Mouse (Mus musculus): ENCODE data around the gene Zc3h10.
"Not testable (repeated sequence)": the region's sequence is repeated elsewhere in the genome, so short reads cannot be mapped to it uniquely, and the experiment has no call there.

Zc3h10 gene

GRCm38 (mm10) chr10:128555567-128555966, 8.0 kb upstream of the Zc3h10 start:
- not testable (repeated sequence) for DNase-seq (ENCODE audit: extremely low spot score, low spot score)

- DNase-seq (ENCODE audit: extremely low spot score, low spot score), result not testable (repeated sequence)
Measured at GRCm38 (mm10) chr10:128550144-128550823, 2.7 kb upstream of the Zc3h10 start.

GRCm38 (mm10) chr10:128549682-128550057, 2.1 kb upstream of the Zc3h10 start:
- not testable (repeated sequence) for DNase-seq (ENCODE audit: extremely low spot score, low spot score)

GRCm38 (mm10) chr10:128548947-128549681, 1.5 kb upstream of the Zc3h10 start, which contains the start of gene Rpl41:
Gene Rpl41, minus strand, starts transcription at chr10:128549305.
- peak; percentile 93 for DNase-seq (ENCODE audit: extremely low spot score, low spot score)

GRCm38 (mm10) chr10:128548051-128548791, 647 bp upstream of the Zc3h10 start:
- DNase-seq (ENCODE audit: extremely low spot score, low spot score), result peak; percentile 29

GRCm38 (mm10) chr10:128546787-128547186, 787 bp downstream of the Zc3h10 start:
- no peak for DNase-seq (ENCODE audit: extremely low spot score, low spot score)

- DNase-seq (ENCODE audit: extremely low spot score, low spot score), result no peak
Measured at GRCm38 (mm10) chr10:128546361-128546760, 1.2 kb downstream of the Zc3h10 start.

GRCm38 (mm10) chr10:128545570-128545898, 2.0 kb downstream of the Zc3h10 start:
- no peak for DNase-seq (ENCODE audit: extremely low spot score, low spot score)

- no peak for DNase-seq (ENCODE audit: extremely low spot score, low spot score)
Measured at GRCm38 (mm10) chr10:128544674-128545569, 2.7 kb downstream of the Zc3h10 start.

GRCm38 (mm10) chr10:128544151-128544657, 3.4 kb downstream of the Zc3h10 start:
- no peak for DNase-seq (ENCODE audit: extremely low spot score, low spot score)

- no peak for DNase-seq (ENCODE audit: extremely low spot score, low spot score)
Measured at GRCm38 (mm10) chr10:128543100-128543499, 4.5 kb downstream of the Zc3h10 start.

GRCm38 (mm10) chr10:128538340-128538870, 9.2 kb downstream of the Zc3h10 start:
- DNase-seq (ENCODE audit: extremely low spot score, low spot score), result no peak

GRCm38 (mm10) chr10:128536266-128536940, 11.2 kb downstream of the Zc3h10 start:
- DNase-seq (ENCODE audit: extremely low spot score, low spot score), result peak; percentile 89

GRCm38 (mm10) chr10:128535624-128536265, 11.8 kb downstream of the Zc3h10 start:
- no peak for DNase-seq (ENCODE audit: extremely low spot score, low spot score)

- no peak for DNase-seq (ENCODE audit: extremely low spot score, low spot score)
Measured at GRCm38 (mm10) chr10:128535206-128535605, 12.4 kb downstream of the Zc3h10 start.

- no peak for DNase-seq (ENCODE audit: extremely low spot score, low spot score)
Measured at GRCm38 (mm10) chr10:128526366-128527356, 20.9 kb downstream of the Zc3h10 start.

GRCm38 (mm10) chr10:128525671-128526308, 21.8 kb downstream of the Zc3h10 start, which contains the start of gene Esyt1:
Gene Esyt1, minus strand, starts transcription at chr10:128525871.
- DNase-seq (ENCODE audit: extremely low spot score, low spot score), result peak; percentile 92
